Mouse (Mus musculus): ENCODE results near the gene Oaf.

GRCm38 (mm10) chr9:43241970-43242369 lies 2.3 kb upstream of the Oaf start:
- no peak for TF ChIP-seq CTCF (IDR thresholded peaks at IDR 0.05; ENCODE audit: borderline replicate concordance, extremely low read depth, insufficient read depth, insufficient read length)
- no peak for TF ChIP-seq POLR2A (IDR thresholded peaks at IDR 0.05; ENCODE audit: borderline replicate concordance, extremely low read depth, insufficient read depth, insufficient read length, poor library complexity, severe bottlenecking)
